Mouse (Mus musculus) hematopoietic multipotent progenitor cell, adult 10-12 weeks (in vitro differentiated cells): ENCODE data around the gene Olfr444. TPM values are rescaled to one million over a fixed set of nuclear protein-coding genes. Genes with fewer than 3 reads are reported as not detected.

Source experiments
- polyA plus RNA-seq: library from polyadenylated mRNA; stranded (reverse); fragments of >175 nt; gene quantifications from 2 replicates; pipeline ENCODE4 v1.2.3, GENCODE M21; 2012; ENCODE audit warnings: low replicate concordance

Gene Olfr444
- not detected in 2 replicates for polyA plus RNA-seq

GRCm38 (mm10) chr6:42948767-42949166 is at the start of gene Olfr444:
Gene Olfr444 (plus strand): TSS chr6:42949067.

GRCm38 (mm10) chr6:42908578-42908977 is 40.3 kb upstream of the Olfr444 start, which contains the start of gene Olfr447:
Gene Olfr447 (plus strand): TSS chr6:42908878.

DNA sequence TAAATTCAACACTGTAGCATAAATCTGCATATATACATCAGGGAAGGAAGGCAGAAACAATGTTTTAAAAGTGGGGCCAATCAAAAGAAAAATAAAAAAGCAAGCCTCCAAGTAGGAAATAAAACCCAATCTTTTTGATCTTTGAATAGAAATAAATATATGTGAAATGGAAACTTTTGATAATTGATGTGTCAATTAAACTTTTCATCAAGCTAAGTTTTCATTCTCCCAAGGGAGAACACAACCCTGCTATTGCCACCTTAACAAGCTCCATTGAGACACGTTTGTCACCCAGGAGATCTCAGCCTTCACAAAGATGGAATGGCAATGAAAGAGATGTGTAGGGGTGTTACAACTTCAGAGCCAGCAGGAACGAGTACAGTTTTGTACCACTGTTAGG is 27.8 kb upstream of the Olfr444 start, which contains the start of gene Olfr446:
TSS of gene Olfr446 (plus strand) at position 301 of the 400 bp plus-strand sequence.

Other genes with a start within 250 kb of the Olfr444 start
- gene Tcaf1, start 239.0 kb upstream of the Olfr444 start, polyA plus RNA-seq: 0.10 TPM in 1 of 2 replicates, not detected in the other
- not detected in 2 replicates for gene Olfr453, start 209.7 kb upstream of the Olfr444 start, polyA plus RNA-seq
- gene Olfr38, start 192.7 kb upstream of the Olfr444 start, polyA plus RNA-seq: not detected in 2 replicates
- not detected in 2 replicates for gene Olfr452, start 164.0 kb upstream of the Olfr444 start, polyA plus RNA-seq
- gene Olfr450, start 137.1 kb upstream of the Olfr444 start, polyA plus RNA-seq: not detected in 2 replicates
- not detected in 2 replicates for gene Olfr449, start 114.7 kb upstream of the Olfr444 start, polyA plus RNA-seq
- not detected in 2 replicates for gene Olfr448, start 58.6 kb upstream of the Olfr444 start, polyA plus RNA-seq
- gene Olfr447, start 40.2 kb upstream of the Olfr444 start, polyA plus RNA-seq: not detected in 2 replicates
- gene Olfr446, start 27.7 kb upstream of the Olfr444 start, polyA plus RNA-seq: not detected in 2 replicates
- gene Olfr441, start 157.3 kb downstream of the Olfr444 start, polyA plus RNA-seq: not detected in 2 replicates
- not detected in 2 replicates for gene Olfr237-ps1, start 197.5 kb downstream of the Olfr444 start, polyA plus RNA-seq
- not detected in 2 replicates for gene Olfr437, start 214.2 kb downstream of the Olfr444 start, polyA plus RNA-seq
- not detected in 2 replicates for gene Olfr13, start 223.1 kb downstream of the Olfr444 start, polyA plus RNA-seq
- gene Olfr435, start 248.1 kb downstream of the Olfr444 start, polyA plus RNA-seq: not detected in 2 replicates